Mouse (Mus musculus): ENCODE measurements around the gene Mettl5. TPM values are rescaled to one million over a fixed set of nuclear protein-coding genes. Genes with fewer than 3 reads are reported as not detected.

Mettl5 gene
- total RNA-seq, 2 experiments from 2014 or later, result 21.6 to 22.6 TPM

DNA sequence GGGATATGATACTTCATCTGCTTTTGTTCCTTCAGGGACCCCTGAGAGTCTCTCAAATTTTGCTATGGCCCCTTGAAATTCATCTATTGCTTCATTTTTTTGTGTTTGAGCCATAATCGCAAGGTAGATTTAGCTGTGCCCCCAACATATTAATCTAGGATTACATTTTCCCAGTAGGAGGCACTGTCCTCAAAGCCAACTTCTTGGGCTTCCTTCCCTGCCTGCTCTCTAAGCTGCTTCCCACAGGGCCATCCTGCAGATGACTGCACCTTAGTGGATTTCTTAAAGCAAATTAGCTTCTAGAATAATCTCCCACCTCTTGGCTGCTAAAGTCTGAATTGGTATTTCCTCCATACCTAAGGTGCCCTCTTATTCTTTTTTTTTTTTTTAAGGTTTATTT, 27.5 kb downstream of the Mettl5 start:
- DNase-seq, result no peak

DNA sequence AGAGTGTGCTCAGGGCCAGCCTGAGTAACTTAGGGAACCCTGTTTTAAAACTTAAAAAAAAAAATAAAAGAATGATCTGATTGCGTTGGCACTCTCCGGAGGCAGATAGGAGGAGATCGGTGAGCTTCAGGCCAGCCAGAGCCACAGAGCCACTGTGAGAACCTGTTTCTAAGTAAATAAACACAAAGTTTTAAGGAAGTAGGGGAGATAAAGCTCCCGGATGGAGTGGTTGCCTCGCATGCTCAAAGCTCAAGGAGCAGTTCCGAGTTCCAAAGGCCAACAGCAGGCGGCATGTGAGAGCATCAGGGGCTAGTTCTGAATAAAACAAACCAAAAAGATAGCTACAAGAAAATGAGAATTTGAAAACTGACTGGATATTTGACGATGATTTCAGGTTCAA, 29.0 kb downstream of the Mettl5 start:
- DNase-seq, result peak; percentile 13 to 24

DNA sequence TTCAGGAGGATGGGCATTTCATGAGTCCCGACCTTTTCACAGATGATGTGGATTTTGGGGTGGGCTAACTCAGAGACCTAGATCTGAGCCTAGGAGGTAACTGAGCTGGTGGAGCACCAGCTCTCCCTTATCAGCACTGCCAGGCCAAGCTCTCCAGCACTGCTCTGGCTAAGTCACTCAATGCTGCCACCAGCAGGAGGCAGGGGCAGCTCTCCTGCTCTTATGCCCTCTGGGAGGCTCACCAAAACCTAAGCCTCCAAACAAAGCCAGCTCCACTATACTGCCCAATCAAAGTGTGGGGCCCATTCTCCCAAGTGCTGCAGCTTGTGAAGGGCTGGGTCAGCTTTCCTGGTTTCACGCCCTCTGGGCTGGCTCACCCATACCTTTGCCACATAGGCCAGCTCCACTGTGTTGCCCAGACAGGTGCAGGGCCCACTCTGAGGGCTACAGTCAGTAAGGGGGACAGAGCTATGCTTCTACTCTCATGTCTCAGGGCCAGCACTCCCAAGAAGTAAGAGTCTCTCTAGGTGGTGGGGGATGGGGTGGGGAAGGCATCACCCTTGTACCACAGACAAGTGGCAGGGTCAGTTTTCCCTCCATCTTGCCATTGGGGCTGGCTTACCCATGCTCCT, 33.9 kb downstream of the Mettl5 start:
- DNase-seq, result no peak

DNA sequence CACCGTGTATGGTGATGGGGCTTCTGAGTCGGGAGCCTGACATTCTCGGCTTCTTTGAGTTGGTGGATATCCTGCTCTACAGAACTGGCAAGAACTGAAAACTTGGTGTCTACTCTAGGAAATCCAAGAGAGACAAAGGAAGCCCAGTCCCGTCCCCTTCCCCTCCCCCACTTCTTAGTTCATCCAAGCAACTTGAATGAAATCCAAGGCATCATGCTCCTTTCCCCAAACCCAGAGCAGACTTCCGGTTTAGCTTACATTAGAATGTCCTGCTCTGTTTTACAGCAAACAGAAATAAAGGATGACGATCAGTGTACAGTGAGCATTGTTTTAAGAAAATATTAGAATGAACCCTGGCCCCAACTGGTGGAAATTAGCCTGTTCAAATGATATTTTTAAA, 36.2 kb downstream of the Mettl5 start:
- DNase-seq, result peak in 1 of 2 experiments; percentile 12

DNA sequence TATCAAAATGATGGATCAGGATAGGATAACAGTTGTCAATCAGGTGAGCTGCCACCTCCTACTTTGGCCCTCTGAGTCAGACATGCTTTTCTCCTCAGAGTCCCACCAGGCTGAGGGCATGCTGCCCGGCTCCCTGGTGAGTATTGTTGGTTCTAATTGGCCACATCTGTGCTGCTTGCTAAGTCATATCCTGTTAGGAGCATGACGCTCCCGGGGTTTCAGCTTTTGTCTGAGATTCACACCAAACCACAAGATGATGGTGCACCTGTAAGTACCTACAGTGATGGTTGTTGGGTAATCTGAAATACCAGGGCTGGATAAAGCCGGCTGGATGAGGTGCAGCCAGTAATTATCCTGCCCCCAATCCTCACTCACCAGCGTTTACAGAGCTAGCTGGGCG, 45.2 kb downstream of the Mettl5 start:
- no peak for DNase-seq

DNA sequence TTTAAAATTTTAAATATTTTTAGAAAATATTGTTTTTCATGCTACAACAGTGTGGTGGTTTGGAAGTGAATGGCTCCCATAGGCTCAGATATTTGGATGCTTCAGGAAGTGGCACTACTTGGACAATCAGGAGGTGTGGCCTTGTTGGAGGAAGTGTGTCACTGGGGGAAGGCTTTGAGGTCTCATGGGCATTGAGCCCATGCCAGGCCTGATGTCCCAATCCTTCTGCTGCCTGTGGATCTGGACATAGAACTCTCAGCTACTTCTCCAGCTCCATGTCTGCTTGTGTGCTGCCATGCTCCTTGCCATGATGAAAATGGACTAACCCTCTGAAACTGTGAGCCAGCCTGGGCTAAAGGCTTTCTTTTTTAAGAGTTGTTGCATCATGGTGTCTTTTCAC, 46.7 kb downstream of the Mettl5 start:
- no peak for DNase-seq

DNA sequence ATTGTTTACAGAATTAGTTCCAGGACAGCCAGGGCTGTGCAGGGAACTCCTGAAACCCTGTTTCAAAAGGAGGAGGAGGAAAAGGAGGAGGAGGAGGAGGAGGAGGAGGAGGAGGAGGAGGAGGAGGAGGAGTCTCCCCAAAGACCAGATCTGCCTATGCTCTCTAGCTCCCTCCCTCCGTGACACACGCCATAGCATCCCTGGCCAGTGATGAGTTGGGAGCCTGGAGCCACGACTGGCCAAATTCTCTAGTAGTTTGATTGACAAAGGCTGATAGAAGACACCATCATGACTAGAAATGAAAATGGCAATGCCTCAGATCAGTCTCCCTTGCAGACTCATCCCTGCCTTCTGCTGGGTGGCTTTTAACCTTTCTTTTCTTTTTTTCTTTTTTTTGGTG, 47.4 kb downstream of the Mettl5 start:
- no peak for DNase-seq

DNA sequence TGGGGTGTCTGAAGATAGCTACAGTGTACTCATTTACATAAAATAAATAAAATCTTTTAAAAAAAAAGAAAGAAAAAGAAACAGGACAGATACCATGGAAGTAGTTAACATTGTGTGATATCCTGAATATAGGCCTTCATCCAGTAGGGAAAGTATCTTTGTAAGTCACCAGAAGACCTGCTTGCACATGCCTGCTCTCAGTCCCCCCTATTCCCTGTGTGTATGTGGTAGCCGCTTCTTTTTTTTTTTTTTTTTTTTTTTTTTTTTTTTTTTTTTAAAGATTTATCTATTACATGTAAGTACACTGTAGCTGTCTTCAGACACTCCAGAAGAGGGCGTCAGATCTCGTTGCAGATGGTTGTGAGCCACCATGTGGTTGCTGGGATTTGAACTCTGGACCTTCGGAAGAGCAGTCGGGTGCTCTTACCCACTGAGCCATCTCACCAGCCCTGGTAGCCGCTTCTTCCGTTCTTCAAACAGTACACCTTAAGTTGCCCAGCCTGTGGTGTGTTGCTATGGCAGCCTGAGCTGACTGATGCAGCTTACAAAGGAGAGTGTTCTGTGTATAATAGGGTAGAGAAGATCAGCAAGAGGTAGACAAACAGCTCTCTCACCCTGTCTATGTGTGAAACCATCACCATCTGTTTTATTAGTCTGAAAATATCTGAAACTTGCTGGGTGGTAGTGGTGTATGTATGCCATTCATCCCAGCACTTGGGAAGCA, 48.0 kb downstream of the Mettl5 start:
- DNase-seq, result no peak

DNA sequence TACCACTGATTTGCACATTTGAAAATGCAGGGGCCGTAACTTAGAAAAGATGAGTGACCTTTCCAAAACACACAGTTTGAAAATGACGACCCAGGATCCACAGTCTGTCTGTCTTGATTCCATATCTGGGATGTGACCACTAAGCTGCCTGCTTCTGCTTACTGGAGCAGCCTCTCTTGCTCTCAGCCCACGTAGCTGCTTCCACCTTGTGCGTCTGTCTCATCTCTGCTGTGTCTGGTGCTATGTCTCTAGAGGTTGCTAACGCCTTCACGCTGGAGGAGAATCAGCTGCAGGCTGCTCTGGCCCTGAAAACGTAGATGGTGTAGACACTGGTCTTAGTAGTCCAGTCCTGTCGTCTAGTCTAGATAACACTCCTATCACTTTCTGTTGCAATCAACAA, 55.3 kb downstream of the Mettl5 start:
- no peak for DNase-seq

DNA sequence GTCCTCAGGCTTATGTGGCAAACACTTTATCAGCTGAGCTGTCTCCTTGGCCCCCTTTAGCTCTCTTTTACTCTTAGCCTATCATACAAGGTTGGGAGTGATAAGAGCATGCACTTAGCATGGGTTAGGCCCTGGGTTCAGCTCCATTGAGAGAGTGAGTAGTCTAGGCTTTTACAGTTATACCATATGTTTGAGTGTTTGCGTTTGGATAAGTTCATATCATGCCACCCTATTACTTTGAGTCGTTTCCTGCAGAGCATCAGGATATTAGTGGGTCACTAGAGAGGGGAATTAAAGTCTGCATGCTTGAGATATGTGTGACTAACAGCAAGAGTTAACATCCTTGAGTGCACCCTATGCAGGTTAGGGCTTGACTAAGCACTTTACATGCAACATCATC, 55.7 kb downstream of the Mettl5 start:
- DNase-seq, result no peak

DNA sequence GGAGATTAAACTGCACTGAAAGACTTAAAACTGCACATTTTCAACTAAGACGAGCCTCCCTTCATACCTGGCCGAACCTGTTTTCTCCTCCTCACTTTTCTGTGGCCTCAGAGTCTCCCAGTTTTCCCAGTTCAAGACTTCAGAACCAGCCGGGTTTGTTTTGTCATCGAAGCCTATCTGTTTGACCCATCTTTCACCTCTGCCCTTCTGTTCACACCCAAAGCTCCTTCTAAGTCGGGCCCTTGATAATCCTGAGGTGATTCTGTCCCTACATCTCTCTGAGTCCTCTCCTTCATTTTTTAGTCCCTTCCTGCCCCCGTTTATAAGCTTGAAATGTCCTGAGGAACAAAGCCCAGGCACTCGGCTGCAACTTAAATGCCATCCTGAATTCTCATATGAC, 57.4 kb downstream of the Mettl5 start:
- DNase-seq, result no peak

DNA sequence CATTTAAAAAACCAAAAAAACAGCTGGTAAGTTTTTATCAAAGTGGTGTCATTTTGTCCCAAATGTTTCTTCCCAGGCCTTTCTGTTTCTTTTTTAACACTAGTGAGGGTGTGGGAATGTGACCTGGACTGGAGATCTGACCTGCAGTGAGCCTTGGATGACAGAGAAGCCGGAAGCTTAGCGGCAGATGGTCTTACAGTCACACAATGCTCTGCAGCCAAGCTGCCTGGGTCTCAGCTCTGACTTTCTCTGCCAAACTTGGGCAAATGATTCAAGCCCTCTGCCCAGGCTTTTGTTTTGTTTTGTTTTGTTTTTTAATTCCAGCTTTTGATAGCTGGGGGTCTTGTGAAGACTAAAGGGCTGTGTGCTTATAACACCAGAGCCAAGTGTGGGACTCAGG, 59.0 kb downstream of the Mettl5 start:
- DNase-seq, result peak in 1 of 2 experiments; percentile 43

DNA sequence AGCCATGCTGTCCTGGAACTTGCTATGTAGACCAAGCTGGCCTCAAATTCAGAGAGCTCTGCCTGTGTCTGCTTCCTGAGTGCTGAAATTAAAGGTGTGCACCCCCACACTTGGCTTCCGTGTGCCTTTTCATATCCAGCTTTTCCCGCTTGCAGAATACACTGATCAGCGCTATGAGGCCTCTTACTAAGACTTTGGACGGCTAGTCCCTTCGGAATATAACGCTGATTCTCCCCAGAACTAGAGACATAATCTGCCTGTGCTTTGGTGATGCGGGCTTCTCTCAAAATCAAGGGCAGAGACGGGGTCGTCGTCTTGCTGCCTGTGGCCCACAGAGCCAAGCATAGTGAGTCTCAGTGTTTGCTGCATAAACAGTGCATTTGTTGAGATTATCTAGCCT, 59.5 kb downstream of the Mettl5 start:
- no peak for DNase-seq

DNA sequence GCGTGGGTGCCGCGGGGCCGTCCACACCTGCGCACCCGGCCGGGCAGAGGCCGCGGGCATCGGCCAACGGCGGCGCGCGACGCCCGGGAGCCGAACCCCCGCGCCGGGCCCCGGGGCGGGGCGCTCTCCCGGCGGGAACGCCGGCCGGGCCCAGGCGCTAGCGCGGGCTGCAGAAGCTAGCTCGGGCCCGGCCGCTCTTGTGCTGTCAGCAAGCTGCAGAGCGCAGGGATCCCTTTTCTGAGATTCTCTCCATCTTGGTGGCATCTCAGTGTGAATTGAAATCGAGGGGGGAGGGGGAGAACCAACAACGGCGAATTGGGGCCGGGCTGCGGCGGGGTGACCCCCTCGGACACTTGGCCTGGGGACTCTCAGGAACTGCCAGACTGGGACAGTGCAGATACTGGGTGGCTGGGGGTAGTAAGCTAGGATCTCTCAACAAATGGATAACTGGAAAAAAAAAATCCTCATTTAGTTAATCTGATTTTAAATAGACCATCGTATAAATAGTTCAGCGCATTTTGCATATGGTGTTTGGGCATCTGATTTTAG, 62.2 kb downstream of the Mettl5 start:
- DNase-seq, result peak; percentile 9 to 38

DNA sequence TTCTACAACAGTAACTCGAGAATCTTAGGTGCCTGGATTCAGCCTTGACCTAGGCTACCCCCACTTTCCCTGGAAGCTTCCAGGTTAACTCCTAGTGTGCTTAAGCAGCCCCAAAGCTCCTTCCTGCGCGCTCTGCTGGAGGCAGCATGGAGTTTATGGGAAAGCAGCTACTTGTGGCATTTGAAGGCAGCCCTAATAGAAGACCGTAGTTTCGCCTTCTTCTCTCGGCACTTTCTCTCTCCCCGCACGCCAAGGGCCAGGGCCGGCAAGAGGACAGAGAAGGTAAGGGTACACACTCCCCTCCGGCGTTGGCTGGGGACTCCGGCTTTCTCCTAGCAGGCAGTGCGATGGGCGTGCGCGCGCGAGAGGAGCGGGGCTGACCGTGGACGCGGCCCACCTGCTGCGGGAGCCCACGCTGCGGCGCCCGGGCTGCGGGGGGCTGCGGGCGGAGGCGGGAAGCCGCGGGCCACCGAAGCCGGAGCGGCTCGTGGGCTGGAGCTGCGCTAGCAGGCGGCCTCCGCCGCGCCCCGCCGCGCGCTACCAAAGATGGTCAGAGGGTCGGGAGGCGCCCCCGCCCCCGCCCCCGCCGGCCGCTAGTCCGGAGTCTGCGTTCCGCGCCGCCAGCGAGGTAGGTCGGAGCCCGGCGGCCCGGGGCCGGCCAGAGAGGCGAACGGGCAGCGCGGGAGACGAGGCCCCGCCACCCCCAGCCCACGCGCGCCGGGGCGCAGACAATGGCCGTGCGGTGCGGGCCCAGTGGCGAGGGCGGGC, 62.9 kb downstream of the Mettl5 start:
- DNase-seq, result peak; percentile 13 to 61

DNA sequence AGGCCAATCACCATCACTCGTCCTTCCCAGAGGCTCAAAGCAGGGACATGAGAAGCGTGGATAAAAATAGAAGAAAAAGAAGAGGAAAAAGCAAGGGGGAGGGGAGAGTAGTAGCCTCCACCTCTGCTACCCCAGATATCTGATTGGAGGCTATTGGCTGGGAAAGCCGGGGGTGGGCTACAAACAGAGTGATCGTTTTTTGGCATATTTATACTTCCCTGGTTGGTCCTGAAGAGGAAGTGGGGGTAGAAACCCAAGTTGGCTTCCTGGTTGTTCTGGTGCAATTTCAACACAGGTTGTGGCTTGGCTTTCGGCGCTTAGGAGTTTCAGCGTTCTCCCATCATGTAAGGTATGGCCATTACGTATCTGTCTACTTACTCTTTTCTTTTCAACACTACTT, 63.7 kb downstream of the Mettl5 start, which contains the start of gene Klhl23:
Klhl23 (plus strand) TSS at position 234 of the 400 bp plus-strand sequence.
- peak; percentile 34 to 46 for DNase-seq

Other genes starting within 250 kb of the Mettl5 start
- gene Bbs5, start 238.4 kb downstream of the Mettl5 start, total RNA-seq (2021), result 1 to 10 TPM; 4.3 to 4.4 TPM
- gene Klhl41, start 215.5 kb downstream of the Mettl5 start, total RNA-seq (2021), result 10 to 100 TPM; 74.2 to 74.4 TPM
- 10 to 100 TPM; 29.1 to 29.7 TPM for gene Fastkd1, start 172.1 kb downstream of the Mettl5 start, total RNA-seq (2021)
- 10 to 100 TPM; 33.8 to 40.1 TPM for gene Ppig, start 163.1 kb downstream of the Mettl5 start, total RNA-seq (2021)
- under 1 TPM; 0.42 to 0.51 TPM for gene Ccdc173, start 96.0 kb downstream of the Mettl5 start, total RNA-seq (2021)
- gene Phospho2, start 96.0 kb downstream of the Mettl5 start, total RNA-seq (2021), result 10 to 100 TPM; 28.6 to 33.1 TPM
- gene Klhl23, start 63.7 kb downstream of the Mettl5 start, total RNA-seq (2021), result 10 to 100 TPM; 26.0 to 34.4 TPM
- gene Ssb, start 24.1 kb downstream of the Mettl5 start, total RNA-seq (2021), result 10 to 100 TPM; 58.9 to 66.2 TPM
- 100 to 1,000 TPM; 120 to 124 TPM for gene Ubr3, start 11.6 kb upstream of the Mettl5 start, total RNA-seq (2021)
- gene Myo3b, start 153.5 kb upstream of the Mettl5 start, total RNA-seq (2021), result under 1 TPM in 1 of 2 experiments, not detected in 1; 0.07 TPM